Mouse (Mus musculus) granulocyte monocyte progenitor cell, adult 5-6 weeks (primary cell): ENCODE measurements around the gene Atp6v1g2. TPM values are rescaled to one million over a fixed set of nuclear protein-coding genes. Genes with fewer than 3 reads are reported as not detected.

Experiments
- ATAC-seq: replicated peaks from 2 replicates; pipeline ENCODE4 v1.8.0; 2016; ENCODE audit warnings: mild to moderate bottlenecking, moderate TSS enrichment, inconsistent platforms; ENCODE audit not compliant: poor library complexity, severe bottlenecking
- total RNA-seq, 2 experiments: library from RNA; stranded (forward) in 1 of 2; stranded (reverse) in 1 of 2; fragments of 200-712, 200-1000 nt in 1 of 2; fragments of >200 nt in 1 of 2; fragmentation: Nextera tagmentation in 1 of 2; gene quantifications; 2 replicates each; pipeline ENCODE4 v1.2.3; 2014 to 2017

Atp6v1g2 gene
- total RNA-seq (2014; fragmentation: Nextera tagmentation) (10.0 and 11.7 TPM in 2 replicates), total RNA-seq (2017) (2.0 and 3.9 TPM in 2 replicates)

DNA sequence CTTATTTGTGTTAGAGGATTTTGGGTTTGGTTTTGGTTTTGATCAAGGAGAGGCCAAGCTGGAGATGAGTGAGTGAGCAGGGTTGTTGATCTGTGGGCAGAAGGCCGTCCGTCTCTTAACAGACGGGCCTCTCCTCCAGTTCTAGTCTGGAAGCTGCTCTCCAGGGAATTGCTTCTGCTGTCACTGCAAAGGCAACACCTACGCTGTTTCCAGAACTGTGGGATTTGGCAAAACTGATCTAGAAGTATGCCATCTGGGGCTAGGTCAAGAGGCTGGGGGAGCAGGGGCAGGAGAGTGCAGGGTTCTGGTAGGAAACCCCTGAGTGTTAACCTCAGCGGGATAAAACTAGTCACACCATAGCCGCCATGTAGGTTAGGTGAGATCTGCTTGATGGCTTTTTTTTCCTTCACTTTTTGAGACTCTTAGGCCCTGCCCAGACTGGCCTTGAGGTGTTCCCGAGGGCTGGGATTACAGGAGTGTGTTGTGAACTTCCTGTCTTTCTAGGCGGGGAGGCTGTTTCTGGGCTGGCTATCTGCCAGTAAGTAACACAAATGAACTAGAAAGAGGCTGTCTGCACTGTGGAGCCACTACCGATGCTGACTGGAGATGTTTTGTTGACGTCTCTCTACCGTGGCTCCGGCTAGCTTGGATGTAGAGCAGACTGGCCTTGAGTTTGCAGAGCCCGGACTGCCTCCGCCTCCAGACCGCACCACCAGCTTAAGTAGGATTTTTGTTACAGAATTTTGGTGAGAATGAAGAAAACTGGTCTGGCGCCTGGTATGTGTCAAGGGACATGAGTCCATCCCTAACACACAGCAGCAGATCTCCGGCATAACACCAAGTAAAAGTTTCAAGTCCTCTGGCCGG, at the start of gene Atp6v1g2:
Gene Atp6v1g2 (plus strand): TSS at position 547 of the 867 bp plus-strand sequence.
- ATAC-seq: no peak

- peak; percentile 48 for ATAC-seq
Observed at GRCm38 (mm10) chr17:35185639-35186611, 47.5 kb upstream of the Atp6v1g2 start.

GRCm38 (mm10) chr17:35186681-35187080, 46.8 kb upstream of the Atp6v1g2 start:
- peak; percentile 16; the same call in 1 of the 2 replicates for ATAC-seq

DNA sequence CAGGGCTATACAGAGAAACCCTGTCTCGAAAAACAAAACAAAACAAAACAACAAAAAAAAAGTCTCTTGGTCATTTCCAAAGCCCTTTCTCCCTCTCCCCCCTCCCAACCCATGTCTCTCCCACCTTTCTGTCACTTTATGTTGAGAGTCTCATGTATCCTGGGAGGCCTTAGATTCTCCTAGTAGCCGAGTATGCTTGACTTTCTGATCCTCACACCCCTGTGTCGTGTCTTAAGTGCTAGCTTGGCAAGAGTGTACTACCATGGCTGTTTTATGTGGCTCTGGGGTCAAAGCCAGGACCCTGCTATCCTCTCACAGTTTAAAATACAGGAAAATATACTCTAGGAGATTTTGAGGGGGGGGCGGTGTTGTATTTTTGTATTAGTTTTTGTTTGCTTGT, 46.1 kb upstream of the Atp6v1g2 start:
- no peak for ATAC-seq

- peak; percentile 47 for ATAC-seq
Observed at GRCm38 (mm10) chr17:35187959-35188610, 45.4 kb upstream of the Atp6v1g2 start, which contains the start of gene Lst1. TSS of gene Lst1 (minus strand) at chr17:35188439.

DNA sequence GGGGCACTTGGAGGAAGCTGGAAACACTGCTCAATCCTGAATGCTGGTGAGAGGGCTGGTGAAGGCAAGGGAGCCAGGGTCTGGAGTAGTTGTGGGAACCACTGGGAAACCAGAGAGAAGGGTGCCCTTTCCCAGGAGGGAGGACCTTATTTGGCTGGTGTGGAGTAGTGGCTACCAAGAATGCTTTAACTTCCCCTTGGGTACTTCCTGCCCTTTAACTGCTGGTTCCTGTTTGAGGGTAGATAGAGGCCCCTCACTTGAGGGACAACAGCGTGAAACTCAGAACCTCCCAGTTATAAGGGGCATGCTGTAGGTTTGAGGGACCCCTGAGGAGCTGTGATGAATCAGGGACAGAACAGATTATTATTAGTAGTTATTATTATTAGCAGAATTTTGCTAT, 44.3 kb upstream of the Atp6v1g2 start:
- peak; percentile 35 for ATAC-seq

- ATAC-seq: 0 out of 2 replicates have a peak, but pooled peaks have one; percentile 6
Observed at GRCm38 (mm10) chr17:35190096-35190495, 43.4 kb upstream of the Atp6v1g2 start.

DNA sequence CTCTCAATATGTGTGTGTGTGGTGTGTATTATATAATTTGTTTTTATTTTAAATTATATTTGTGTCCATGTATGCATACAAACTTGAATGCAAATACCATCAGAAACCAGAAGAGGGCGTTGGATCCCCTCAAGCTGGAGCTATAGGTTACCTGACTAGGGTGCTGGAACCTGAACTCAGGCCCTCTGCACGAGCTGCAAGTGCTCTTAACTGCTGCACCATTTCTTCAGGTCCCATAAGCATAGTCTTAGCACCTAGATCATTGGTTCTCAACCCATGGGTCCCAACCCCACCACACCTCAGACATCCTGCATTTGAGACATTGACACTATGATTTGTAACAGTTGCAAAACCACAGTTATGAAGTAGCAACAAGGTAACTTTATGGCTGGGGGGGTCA, 41.7 kb upstream of the Atp6v1g2 start:
- ATAC-seq: no peak

DNA sequence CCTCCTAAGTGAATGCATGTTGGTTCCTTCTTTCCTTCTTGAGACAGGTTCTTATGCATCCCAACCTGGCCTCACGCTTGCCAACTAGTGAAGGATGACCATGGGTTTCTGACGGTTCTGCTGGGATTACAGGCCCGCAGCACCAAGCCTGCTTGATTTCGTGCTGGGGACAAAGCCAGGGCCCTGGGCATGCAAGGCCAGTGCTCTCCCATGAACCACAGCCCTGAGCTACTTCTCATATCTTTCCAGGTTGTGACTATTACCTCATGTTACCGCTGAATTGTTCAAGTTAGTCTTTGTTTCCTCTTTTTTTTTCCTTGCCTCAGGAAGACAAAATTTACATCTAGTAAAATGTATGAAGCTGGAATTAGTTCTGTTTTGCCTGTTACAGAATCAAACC, 40.5 kb upstream of the Atp6v1g2 start:
- peak; percentile 58 for ATAC-seq

DNA sequence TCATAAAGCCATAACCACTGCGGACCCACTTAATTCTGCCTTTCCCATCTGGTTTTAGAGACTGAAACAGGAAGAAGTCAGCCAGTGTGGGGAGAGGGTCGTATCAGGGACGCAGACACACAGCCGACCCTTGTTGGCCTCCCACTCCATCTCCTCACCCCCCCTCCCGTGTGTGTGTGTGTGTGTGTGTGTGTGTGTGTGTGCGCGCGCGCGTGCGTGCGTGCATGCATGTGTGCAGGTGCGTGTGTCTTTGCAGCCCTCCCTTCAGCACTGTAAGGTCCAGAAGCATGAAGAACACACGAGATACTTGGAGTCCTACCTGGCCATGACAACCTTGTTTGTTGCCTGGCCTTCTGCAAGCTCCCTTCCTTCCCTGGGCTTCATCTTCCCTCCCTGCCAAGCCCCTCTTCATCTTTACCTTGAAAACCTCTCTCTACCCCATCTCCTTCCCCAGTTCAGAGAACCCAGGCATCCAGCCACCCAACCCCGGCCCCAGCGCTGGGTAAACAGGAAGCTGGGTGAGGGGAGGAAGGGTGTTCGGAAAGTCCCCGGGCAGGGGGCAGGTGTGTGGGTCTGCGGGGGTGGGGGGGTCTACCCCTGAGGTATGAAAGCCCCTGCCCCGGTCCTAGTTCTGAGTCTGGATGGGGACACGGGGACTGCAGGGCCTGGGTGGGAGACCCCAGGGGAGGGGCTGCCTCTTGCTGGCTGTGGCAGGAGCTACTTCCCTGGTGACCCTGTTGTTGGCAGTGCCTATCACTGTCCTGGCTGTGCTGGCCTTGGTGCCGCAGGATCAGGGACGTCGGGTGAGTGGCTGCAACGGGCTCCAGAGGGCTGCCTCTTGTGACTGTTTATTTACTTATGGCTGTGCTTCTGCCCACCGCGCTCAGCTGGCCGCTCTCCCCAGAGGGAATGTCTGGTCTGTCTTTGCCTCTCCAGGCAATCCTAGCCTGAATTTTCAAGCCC, 39.3 kb upstream of the Atp6v1g2 start, which contains the start of gene Ltb:
Gene Ltb (plus strand): TSS at position 559 of the 963 bp plus-strand sequence.
- no peak for ATAC-seq

GRCm38 (mm10) chr17:35194844-35195630, 38.4 kb upstream of the Atp6v1g2 start:
- 0 out of 2 replicates have a peak, but pooled peaks have one; percentile 5 for ATAC-seq

DNA sequence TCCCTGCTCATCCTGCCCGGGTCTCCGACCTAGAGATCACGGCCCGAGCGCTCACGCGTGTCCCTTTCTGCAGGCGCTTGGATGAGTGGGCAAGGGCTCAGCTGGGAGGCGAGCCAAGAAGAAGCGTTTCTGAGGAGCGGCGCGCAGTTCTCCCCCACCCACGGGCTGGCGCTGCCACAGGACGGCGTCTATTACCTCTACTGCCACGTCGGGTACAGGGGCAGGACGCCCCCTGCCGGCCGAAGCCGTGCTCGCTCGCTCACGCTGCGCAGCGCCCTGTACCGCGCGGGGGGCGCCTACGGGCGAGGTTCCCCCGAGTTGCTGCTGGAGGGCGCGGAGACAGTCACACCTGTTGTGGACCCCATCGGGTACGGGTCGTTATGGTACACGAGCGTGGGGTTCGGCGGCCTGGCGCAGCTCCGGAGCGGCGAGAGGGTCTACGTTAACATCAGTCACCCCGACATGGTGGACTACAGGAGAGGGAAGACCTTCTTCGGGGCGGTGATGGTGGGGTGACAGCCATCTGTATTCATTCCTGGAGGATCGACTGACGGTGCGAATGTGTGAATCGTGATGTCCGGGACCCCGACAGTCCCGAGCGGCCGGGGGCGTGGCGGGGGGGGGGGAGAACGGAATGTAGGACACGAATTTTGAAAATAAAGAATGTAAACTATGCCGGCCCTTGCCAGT, 37.7 kb upstream of the Atp6v1g2 start:
- ATAC-seq: peak; percentile 61

DNA sequence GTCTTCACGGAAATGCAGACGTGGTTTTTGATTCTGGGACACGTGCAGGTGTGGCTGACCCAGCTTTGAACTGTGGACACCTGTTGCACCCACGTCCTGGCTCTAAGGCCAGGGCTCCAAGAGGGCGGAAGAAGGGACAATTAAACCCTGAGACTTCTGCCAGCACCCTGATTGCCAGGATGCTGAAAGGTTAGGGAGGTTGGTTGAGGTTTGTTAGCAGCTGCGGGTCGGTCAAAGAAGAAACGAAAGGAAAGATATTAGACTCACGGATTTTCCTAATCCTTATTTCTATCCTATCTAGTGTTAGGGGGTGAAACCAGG, 37.2 kb upstream of the Atp6v1g2 start:
- no peak for ATAC-seq

- no peak for ATAC-seq
Observed at GRCm38 (mm10) chr17:35197126-35197525, 36.3 kb upstream of the Atp6v1g2 start.

GRCm38 (mm10) chr17:35198029-35198428, 35.4 kb upstream of the Atp6v1g2 start:
- no peak for ATAC-seq

DNA sequence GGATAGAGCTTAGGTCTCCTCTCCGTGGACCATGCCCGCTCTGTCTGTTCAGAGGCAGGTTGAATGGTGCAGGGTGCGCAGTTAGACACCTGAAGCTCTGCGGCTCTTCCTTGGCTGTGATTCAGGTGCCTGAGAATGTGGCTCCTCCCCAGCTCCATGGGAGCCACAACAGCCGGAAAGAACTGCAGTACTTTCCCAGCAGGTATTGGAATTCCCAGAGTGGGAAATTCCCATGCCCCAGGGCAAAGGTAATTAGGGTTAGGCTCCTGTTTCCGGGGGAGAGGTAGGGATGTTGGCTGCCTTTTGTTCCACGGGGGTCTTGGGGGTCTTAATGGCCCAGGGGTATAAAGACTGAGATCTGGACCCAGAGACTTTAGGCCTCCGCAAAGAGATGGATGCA, 34.5 kb upstream of the Atp6v1g2 start:
- ATAC-seq: no peak

- ATAC-seq: peak; percentile 80
Observed at GRCm38 (mm10) chr17:35200398-35200797, 33.1 kb upstream of the Atp6v1g2 start.

GRCm38 (mm10) chr17:35201128-35201527, 32.3 kb upstream of the Atp6v1g2 start:
- ATAC-seq: 0 out of 2 replicates have a peak, but pooled peaks have one; percentile 8
